Mouse (Mus musculus): ENCODE measurements around the gene Phactr1. TPM values are rescaled to one million over a fixed set of nuclear protein-coding genes. Genes with fewer than 3 reads are reported as not detected.

Phactr1 gene
- polyA plus RNA-seq, 1 experiment from 2014 or later, result 6.8 TPM

- H3K9ac ChIP-seq (ENCODE audit: low read depth, low read length), result no peak overlapping the region
- ATAC-seq, result no peak
- no peak overlapping the region for H3K27ac ChIP-seq (ENCODE audit: low read depth, low read length)
- H3K4me3 ChIP-seq (ENCODE audit: low read depth, low read length), result no peak overlapping the region
- H3K4me1 ChIP-seq (replicated peaks; ENCODE audit: control insufficient read depth, insufficient read depth, low read length), result no peaks in the 10 kb centered on the region
- H3K4me2 ChIP-seq (replicated peaks; ENCODE audit: low read depth), result no peak overlapping the region
- 68% methylated on average over 4 of the region's 4 CpGs for WGBS
- H3K9me3 ChIP-seq (ENCODE audit: control insufficient read depth), result no peaks in the 10 kb centered on the region
- no peak for TF ChIP-seq CTCF (IDR thresholded peaks at IDR 0.05; ENCODE audit: low read depth)
- no peaks in the 10 kb centered on the region for H3K36me3 ChIP-seq (ENCODE audit: control insufficient read depth, insufficient read depth)
- H3K27me3 ChIP-seq (replicated peaks; ENCODE audit: control insufficient read depth, insufficient read depth, low read length), result no peaks in the 10 kb centered on the region
These were observed 362.3 kb downstream of the Phactr1 start for GRCm38 (mm10) chr13:43042766-43043165.

- Histone ChIP-seq H3K36me3 (ENCODE audit: control insufficient read depth, insufficient read depth) (no peaks in the 10 kb centered on the region), H3K27ac (ENCODE audit: low read depth, low read length) (no peak overlapping the region), H3K4me2 (replicated peaks; ENCODE audit: low read depth) (no peak overlapping the region), H3K9ac (ENCODE audit: low read depth, low read length) (no peak overlapping the region), H3K27me3 (replicated peaks; ENCODE audit: control insufficient read depth, insufficient read depth, low read length) (no peaks in the 10 kb centered on the region), H3K4me1 (replicated peaks; ENCODE audit: control insufficient read depth, insufficient read depth, low read length) (no peaks in the 10 kb centered on the region), H3K4me3 (ENCODE audit: low read depth, low read length) (no peak overlapping the region), H3K9me3 (ENCODE audit: control insufficient read depth) (no peaks in the 10 kb centered on the region)
- no peak for ATAC-seq
- no peak for TF ChIP-seq CTCF (IDR thresholded peaks at IDR 0.05; ENCODE audit: low read depth)
- 56% methylated on average over 3 of the region's 3 CpGs for WGBS
These were observed 368.1 kb downstream of the Phactr1 start for GRCm38 (mm10) chr13:43048553-43048952.

GRCm38 (mm10) chr13:43053201-43053600 is 372.8 kb downstream of the Phactr1 start:
- H3K9me3 ChIP-seq (ENCODE audit: control insufficient read depth), result no peaks in the 10 kb centered on the region
- H3K4me3 ChIP-seq (ENCODE audit: low read depth, low read length), result no peak overlapping the region
- TF ChIP-seq CTCF (IDR thresholded peaks at IDR 0.05; ENCODE audit: low read depth), result peak; percentile 36
- H3K9ac ChIP-seq (ENCODE audit: low read depth, low read length), result no peak overlapping the region
- H3K4me2 ChIP-seq (replicated peaks; ENCODE audit: low read depth), result no peak overlapping the region
- no peaks in the 10 kb centered on the region for H3K4me1 ChIP-seq (replicated peaks; ENCODE audit: control insufficient read depth, insufficient read depth, low read length)
- no peaks in the 10 kb centered on the region for H3K36me3 ChIP-seq (ENCODE audit: control insufficient read depth, insufficient read depth)
- no peak overlapping the region for H3K27ac ChIP-seq (ENCODE audit: low read depth, low read length)
- no peak for ATAC-seq
- no peaks in the 10 kb centered on the region for H3K27me3 ChIP-seq (replicated peaks; ENCODE audit: control insufficient read depth, insufficient read depth, low read length)
- 95% methylated on average over 1 of the region's 1 CpGs for WGBS

GRCm38 (mm10) chr13:43055136-43055535 is 374.7 kb downstream of the Phactr1 start:
- Histone ChIP-seq H3K9ac (ENCODE audit: low read depth, low read length) (no peak overlapping the region), H3K4me1 (replicated peaks; ENCODE audit: control insufficient read depth, insufficient read depth, low read length) (no peaks in the 10 kb centered on the region), H3K36me3 (ENCODE audit: control insufficient read depth, insufficient read depth) (no peaks in the 10 kb centered on the region), H3K4me2 (replicated peaks; ENCODE audit: low read depth) (no peak overlapping the region), H3K4me3 (ENCODE audit: low read depth, low read length) (no peak overlapping the region), H3K27me3 (replicated peaks; ENCODE audit: control insufficient read depth, insufficient read depth, low read length) (no peaks in the 10 kb centered on the region), H3K9me3 (ENCODE audit: control insufficient read depth) (no peaks in the 10 kb centered on the region), H3K27ac (ENCODE audit: low read depth, low read length) (no peak overlapping the region)
- 72% methylated on average over 6 of the region's 6 CpGs for WGBS
- TF ChIP-seq CTCF (IDR thresholded peaks at IDR 0.05; ENCODE audit: low read depth), result no peak
- no peak for ATAC-seq

GRCm38 (mm10) chr13:43057104-43057503 is 376.7 kb downstream of the Phactr1 start:
- Histone ChIP-seq H3K9ac (ENCODE audit: low read depth, low read length) (no peak overlapping the region), H3K27ac (ENCODE audit: low read depth, low read length) (no peak overlapping the region), H3K4me1 (replicated peaks; ENCODE audit: control insufficient read depth, insufficient read depth, low read length) (no peaks in the 10 kb centered on the region), H3K9me3 (ENCODE audit: control insufficient read depth) (no peaks in the 10 kb centered on the region), H3K4me3 (ENCODE audit: low read depth, low read length) (no peak overlapping the region), H3K36me3 (ENCODE audit: control insufficient read depth, insufficient read depth) (no peaks in the 10 kb centered on the region), H3K27me3 (replicated peaks; ENCODE audit: control insufficient read depth, insufficient read depth, low read length) (no peaks in the 10 kb centered on the region), H3K4me2 (replicated peaks; ENCODE audit: low read depth) (no peak overlapping the region)
- 91% methylated on average over 2 of the region's 2 CpGs for WGBS
- ATAC-seq, result no peak
- no peak for TF ChIP-seq CTCF (IDR thresholded peaks at IDR 0.05; ENCODE audit: low read depth)

GRCm38 (mm10) chr13:43063355-43063754 is 382.9 kb downstream of the Phactr1 start:
- TF ChIP-seq CTCF (IDR thresholded peaks at IDR 0.05; ENCODE audit: low read depth), result no peak
- Histone ChIP-seq H3K9me3 (ENCODE audit: control insufficient read depth) (no peaks in the 10 kb centered on the region), H3K4me3 (ENCODE audit: low read depth, low read length) (no peak overlapping the region), H3K4me1 (replicated peaks; ENCODE audit: control insufficient read depth, insufficient read depth, low read length) (no peaks in the 10 kb centered on the region), H3K4me2 (replicated peaks; ENCODE audit: low read depth) (no peak overlapping the region), H3K9ac (ENCODE audit: low read depth, low read length) (no peak overlapping the region), H3K36me3 (ENCODE audit: control insufficient read depth, insufficient read depth) (no peaks in the 10 kb centered on the region), H3K27me3 (replicated peaks; ENCODE audit: control insufficient read depth, insufficient read depth, low read length) (no peaks in the 10 kb centered on the region), H3K27ac (ENCODE audit: low read depth, low read length) (no peak overlapping the region)
- WGBS, result 70% methylated on average over 4 of the region's 4 CpGs
- no peak for ATAC-seq

GRCm38 (mm10) chr13:43068716-43069265 is 388.4 kb downstream of the Phactr1 start:
- H3K36me3 ChIP-seq (ENCODE audit: control insufficient read depth, insufficient read depth), result no peaks in the 10 kb centered on the region
- WGBS, result 75% methylated on average over 8 of the region's 8 CpGs
- no peaks in the 10 kb centered on the region for H3K27me3 ChIP-seq (replicated peaks; ENCODE audit: control insufficient read depth, insufficient read depth, low read length)
- ATAC-seq, result no peak
- H3K4me3 ChIP-seq (ENCODE audit: low read depth, low read length), result no peak overlapping the region
- no peak overlapping the region for H3K4me2 ChIP-seq (replicated peaks; ENCODE audit: low read depth)
- no peaks in the 10 kb centered on the region for H3K4me1 ChIP-seq (replicated peaks; ENCODE audit: control insufficient read depth, insufficient read depth, low read length)
- H3K9me3 ChIP-seq (ENCODE audit: control insufficient read depth), result no peaks in the 10 kb centered on the region
- H3K27ac ChIP-seq (ENCODE audit: low read depth, low read length), result no peak overlapping the region
- TF ChIP-seq CTCF (IDR thresholded peaks at IDR 0.05; ENCODE audit: low read depth), result no peak
- H3K9ac ChIP-seq (ENCODE audit: low read depth, low read length), result no peak overlapping the region

All from intestine, postnatal 0 days (tissue).